Mouse (Mus musculus): Measurements from ENCODE around the gene Atf6b. TPM values are rescaled to one million over a fixed set of nuclear protein-coding genes. Genes with fewer than 3 reads are reported as not detected.
A peak's percentile ranks its signal among the peaks of the same experiment; 100 is the strongest.

The Atf6b gene
- polyA plus RNA-seq, 1 experiment, result 61.0 TPM

GRCm38 (mm10) chr17:34626062-34626772 is 20.7 kb upstream of the Atf6b start:
- no peak for DNase-seq (ENCODE audit: low read depth, low spot score)
- WGBS, result 50% methylated on average over 16 of the region's 16 CpGs

DNA sequence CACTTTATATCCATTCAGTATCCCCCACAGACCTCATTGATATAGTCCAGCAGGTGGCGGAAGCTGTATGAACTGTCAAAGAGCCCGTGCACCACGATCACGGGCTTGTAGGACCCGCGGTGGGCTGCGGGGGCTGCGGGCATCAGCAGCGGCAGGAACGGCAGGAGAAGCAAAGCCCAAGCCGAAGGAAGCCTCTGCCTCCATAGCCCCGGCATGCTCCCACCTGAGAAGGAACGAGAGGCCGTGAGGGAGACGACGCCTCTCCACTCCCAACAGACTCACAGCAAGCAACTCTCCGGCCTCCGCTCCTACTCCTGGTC is 20.2 kb upstream of the Atf6b start:
- no peak for DNase-seq (ENCODE audit: low read depth, low spot score)
- under 1% methylated on average over 18 of the region's 18 CpGs for WGBS

DNA sequence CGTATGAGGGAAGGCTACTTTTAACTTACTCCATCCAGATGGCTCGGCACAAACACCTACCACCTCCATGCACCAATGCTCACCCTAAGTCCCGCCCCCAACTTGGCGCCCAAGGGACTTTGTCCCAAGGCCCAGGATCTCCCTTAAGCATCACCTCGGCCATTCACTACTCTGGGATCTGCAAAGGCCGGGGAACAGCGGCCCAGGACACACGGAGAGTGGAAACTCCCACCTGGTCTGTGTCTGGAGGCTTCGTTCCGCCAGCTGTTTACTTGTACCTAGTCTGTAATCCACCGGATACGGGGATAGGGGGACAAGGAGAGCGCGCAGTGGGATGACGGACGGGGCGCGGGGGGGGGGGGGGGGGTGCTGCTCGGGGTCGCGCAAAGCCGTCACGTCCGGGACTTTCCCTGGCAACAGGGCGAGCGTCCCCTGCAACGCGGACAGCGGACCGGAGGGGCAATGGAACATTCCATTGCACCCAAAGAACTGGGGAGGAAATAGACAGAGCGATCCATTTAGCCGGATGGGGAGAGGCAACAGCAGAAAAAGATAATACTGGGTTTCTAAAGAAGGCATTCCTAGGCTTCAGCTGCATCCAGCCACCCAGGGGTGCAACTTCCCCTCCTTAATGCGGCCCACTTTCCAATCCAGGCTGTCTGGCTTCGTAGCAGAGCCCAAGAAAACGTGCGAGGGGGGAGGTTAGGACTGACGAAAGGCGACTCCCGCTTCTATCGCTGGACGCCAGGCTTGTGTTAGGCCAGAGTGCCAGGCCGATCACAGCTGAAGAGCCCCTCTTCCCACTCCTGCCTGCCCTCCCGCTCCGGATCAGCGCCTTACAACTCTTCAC is 19.6 kb upstream of the Atf6b start:
- WGBS, result 1% methylated on average over 45 of the region's 45 CpGs
- peak; percentile 45 for DNase-seq (ENCODE audit: low read depth, low spot score)

DNA sequence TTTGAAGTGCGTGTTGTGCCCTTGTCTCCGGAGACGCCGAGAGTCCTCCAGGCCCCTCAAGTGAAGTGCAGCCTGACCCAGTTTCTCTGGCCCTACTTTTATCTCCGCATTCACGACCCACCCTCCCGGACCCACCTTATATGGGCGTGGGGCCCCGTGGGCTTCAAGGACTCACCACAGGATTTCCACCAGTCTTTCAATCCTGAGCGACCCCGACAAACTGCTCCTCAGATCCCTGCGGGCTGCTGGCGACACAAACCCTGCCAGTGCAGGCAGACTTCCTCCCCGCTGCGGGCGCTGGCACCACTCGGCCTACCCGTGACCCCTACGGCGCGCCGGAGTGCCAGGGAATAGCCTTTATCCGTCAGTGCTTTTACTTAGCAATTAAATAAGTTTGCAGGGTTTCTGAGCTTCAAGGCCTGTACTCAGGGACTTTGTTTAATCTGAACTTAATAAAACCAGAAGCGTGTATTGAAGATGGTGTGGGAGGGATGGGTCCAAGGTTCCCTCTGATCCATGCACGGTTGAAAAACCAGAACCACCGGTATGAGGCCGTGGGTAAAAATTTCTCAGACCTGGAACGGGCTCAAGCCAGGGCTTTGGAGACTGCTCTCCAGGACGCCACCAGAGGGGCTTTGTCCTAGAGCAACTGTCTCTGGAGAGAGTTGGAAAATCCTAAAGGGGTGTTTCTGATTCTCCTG is 18.9 kb upstream of the Atf6b start, which contains the start of gene Ppt2:
Gene Ppt2 (minus strand): TSS at position 568 of the 701 bp plus-strand sequence.
- 1% methylated on average over 29 of the region's 29 CpGs for WGBS
- DNase-seq (ENCODE audit: low read depth, low spot score), result no peak

DNA sequence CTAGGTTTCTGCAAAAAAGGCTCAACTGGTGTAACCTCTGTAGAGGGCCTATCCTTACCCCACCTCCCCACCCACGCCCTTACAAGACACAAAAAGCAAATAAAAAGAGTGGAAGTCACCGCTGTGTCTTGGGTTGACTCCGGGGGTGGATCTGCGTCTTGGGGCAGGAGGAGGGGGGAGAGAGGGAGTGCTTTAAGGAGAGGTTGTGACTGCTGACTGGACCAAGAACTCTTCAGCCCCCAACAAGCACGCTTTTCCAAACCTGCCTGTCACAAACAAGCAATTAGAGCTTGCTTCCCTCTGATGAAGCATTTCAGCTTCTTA is 18.3 kb upstream of the Atf6b start:
- no peak for DNase-seq (ENCODE audit: low read depth, low spot score)
- WGBS, result 5% methylated on average over 5 of the region's 5 CpGs

GRCm38 (mm10) chr17:34629221-34629751 is 17.7 kb upstream of the Atf6b start, which contains the start of gene Prrt1:
TSS of gene Prrt1 (plus strand) at chr17:34629533.
- 33% methylated on average over 16 of the region's 16 CpGs for WGBS
- DNase-seq (ENCODE audit: low read depth, low spot score), result no peak

DNA sequence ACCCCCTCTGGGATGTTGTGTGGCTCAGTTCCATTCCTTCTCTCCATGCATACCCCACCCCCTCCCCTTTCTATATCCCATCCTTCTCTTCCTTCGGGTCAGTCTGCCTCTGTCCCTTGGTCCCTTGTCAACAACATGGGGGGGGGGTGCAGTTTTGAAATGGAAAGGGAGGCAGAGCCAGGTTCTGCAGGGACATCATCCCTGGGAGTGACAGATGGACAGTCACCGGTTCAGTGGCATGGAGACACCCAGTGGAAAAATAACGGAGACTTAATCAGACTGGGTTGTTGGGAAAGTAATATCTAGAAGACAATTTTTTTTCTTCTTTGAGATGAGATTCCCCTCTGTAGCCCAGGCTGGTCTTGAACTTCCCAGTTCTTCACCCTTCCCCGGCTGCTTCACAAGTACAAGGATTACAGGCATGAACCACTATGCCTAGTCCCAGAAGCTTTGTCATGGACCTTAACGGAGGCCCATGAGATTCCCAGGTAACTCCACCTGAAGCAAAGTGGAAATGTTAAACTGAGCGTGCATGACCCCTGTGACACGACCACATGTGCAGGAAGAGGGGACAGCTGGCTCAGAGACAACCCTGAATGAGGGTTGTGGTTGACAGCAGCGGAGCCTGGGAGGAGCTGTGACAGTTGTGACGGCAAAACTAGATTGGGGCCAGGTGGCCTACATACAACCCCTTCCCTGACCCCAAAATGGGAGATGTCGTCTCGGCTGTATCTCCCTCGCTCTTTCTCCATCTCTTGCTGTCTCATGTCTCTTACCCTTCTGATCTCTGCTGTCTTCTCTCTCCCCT is 16.9 kb upstream of the Atf6b start:
- WGBS, result 66% methylated on average over 12 of the region's 12 CpGs
- no peak for DNase-seq (ENCODE audit: low read depth, low spot score)

DNA sequence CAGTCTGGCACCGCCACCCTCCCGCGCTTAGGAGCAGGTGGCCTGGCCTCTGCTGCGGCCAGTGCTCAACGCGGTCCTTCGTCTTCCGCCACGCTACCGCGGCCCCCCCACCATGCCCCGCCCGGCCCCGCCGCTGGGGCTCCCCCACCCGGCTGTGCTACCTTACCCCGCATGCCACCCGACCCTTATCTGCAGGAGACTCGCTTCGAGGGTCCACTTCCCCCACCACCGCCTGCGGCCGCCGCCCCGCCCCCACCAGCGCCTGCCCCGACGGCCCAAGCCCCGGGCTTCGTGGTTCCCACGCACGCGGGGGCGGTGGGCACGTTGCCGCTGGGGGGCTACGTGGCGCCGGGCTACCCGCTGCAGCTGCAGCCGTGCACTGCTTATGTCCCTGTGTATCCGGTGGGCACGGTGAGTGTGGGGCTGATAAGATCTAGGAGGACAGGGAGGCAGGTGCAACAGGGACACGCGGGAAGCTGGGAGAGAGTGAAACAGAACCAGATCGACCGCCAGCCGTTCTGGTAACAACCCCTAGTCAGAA is 16.1 kb upstream of the Atf6b start:
- no peak for DNase-seq (ENCODE audit: low read depth, low spot score)
- 11% methylated on average over 48 of the region's 48 CpGs for WGBS

- DNase-seq (ENCODE audit: low read depth, low spot score), result no peak
- 32% methylated on average over 12 of the region's 12 CpGs for WGBS
Observed at GRCm38 (mm10) chr17:34631647-34632046, 15.3 kb upstream of the Atf6b start.

GRCm38 (mm10) chr17:34632261-34632691 is 14.7 kb upstream of the Atf6b start:
- 1% methylated on average over 26 of the region's 26 CpGs for WGBS

DNA sequence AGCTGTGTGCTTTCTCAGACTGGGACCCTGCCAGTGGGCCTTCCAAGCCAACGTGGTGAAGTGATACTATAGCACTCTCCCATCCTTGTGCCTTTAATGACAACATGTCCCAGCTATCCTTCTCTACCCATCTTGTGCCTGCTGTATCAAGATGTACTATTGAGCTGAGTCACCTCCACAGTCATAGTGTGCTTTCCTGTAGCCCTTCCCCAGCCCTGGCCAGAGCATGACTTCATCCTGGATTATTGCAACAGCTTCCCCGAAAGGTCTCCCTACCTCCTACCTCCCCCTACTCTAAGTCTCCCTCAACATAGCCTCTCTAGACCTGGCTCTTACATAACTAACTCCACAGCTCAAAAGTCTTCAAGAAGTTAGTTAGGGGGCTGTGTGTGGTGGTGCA is 11.3 kb upstream of the Atf6b start:
- WGBS, result 76% methylated on average over 2 of the region's 2 CpGs
- DNase-seq (ENCODE audit: low read depth, low spot score), result no peak

More at GRCm38 (mm10) chr17:34632261-34632691, 14.7 kb upstream of the Atf6b start:
- no peak for DNase-seq (ENCODE audit: low read depth, low spot score)

DNA sequence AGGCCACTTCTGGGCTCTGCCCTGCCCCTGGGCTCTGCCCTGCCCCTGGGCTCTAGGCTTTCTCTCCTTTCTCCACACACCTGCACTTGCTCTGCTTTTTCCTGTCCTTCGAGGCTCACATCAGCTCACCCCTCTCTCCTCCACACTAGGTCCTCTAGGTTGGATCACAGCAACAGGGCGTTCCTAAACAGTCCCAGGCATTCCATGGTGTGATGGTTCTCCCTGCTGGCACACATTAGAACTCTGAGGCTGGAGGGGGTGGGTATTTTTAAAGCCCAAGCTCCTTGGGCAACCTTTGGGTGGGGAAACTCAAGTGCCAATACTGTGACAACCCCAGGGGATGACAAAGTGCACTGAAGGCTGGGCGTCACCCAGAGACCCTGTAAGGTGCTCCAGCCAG is 9.5 kb upstream of the Atf6b start:
- no peak for DNase-seq (ENCODE audit: low read depth, low spot score)
- 60% methylated on average over 3 of the region's 3 CpGs for WGBS

- WGBS, result 79% methylated on average over 7 of the region's 7 CpGs
- DNase-seq (ENCODE audit: low read depth, low spot score), result no peak
Observed at GRCm38 (mm10) chr17:34639461-34640255, 7.3 kb upstream of the Atf6b start.

DNA sequence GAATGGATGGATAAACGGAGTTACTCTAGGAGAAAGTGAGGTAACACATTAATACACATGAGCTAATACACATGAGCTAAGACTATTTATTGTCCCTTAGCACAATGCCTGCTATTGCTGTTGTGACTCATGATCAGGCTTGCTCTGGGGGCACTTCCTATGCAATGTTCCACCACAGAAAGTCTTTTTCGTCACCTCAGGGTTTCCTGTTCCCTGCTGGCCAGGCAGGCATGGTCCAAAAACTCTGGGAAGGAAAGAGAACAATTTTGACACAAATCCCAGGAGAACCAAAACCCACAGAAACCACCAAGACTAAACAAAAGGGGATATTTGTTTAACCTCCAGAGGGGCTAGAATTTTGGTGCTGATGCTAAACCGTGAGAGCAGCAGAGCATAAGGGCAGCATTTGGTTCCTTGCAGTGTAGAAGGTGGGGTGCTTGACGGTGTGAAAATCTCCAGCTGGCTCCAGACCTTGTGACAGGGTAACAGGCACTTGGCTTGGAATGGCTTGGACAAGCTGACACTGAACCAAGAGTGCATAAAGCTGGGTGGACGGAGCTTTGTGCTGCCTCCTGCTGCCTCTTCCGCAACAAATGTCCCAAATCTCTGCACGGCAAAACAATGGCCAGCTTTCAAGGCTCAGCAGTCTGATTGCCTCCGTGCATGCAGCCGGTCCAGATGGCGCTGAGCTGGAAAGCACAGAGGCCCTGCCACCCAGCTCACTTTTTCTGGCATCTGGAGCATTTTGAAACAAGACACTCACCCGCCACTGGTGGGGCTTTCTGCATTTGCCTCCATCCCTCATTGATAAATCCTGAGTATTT is 6.0 kb upstream of the Atf6b start:
- WGBS, result 34% methylated on average over 11 of the region's 11 CpGs
- no peak for DNase-seq (ENCODE audit: low read depth, low spot score)

GRCm38 (mm10) chr17:34641945-34642344 is 5.0 kb upstream of the Atf6b start:
- 66% methylated on average over 3 of the region's 3 CpGs for WGBS
- no peak for DNase-seq (ENCODE audit: low read depth, low spot score)

DNA sequence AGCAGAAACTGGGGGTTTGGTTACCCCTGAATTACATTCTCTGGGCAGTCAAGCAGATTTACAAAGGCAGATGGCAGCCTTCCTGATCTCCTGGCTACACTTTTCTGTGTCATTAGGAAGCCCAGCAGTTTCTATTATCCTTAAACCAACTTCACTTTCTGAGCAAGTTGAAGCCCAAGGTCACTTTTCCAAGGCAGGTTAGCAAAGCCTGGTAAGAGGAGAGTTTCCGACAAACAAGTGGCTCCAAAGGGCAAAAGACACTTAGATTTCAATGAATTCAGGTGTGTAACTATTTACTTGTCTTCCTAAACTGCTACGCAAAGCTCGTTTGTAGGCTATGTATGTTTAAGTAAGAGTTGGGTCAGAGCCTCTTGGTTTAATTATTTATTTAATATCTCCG is 3.6 kb upstream of the Atf6b start:
- WGBS, result 69% methylated on average over 4 of the region's 4 CpGs
- no peak for DNase-seq (ENCODE audit: low read depth, low spot score)

DNA sequence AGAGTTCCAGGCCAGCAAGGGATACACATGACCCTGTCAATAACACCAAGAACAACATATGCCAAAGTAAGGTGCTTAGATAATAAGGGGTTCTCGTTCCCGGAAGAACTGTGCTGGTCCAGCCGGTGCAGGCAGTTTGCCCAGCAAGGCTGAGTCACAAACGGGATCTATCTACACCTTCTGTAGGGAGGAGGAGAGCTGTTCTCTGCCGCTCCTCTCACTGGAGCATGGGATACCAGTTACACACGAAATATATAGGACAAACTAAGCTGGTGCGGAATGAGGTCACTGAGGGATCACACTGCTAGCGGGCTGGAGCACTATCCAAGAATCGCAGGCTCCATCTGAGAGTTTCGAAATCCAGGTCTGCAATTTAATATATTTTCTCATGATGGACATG is 3.0 kb upstream of the Atf6b start:
- WGBS, result 68% methylated on average over 10 of the region's 10 CpGs
- no peak for DNase-seq (ENCODE audit: low read depth, low spot score)

GRCm38 (mm10) chr17:34644608-34645007 is 2.3 kb upstream of the Atf6b start, which contains the start of gene Fkbpl:
TSS of gene Fkbpl (plus strand) at chr17:34644764.
- DNase-seq (ENCODE audit: low read depth, low spot score), result peak; percentile 96
- under 1% methylated on average over 16 of the region's 16 CpGs for WGBS
